Mouse (Mus musculus) Patski (cell line): ENCODE measurements at regions not wholly inside any gene's neighbourhood (a gene's known extent, or its start where the extent isn't known, plus 50 kb on each side); places are given as distances from the start of the nearest gene placed in this dataset.

Source experiments
- ATAC-seq: fragments of 100-300 bp; one replicate; pipeline ENCODE4 v1.8.0; 2021
- CTCF ChIA-PET: fragments of 350-600 bp; sonication (Branson Sonifier 250); formaldehyde crosslinking; loops from one replicate; lab custom pipeline; 2022; ENCODE audit warnings: inconsistent platforms; lab: Charles Lee
- POLR2A ChIA-PET: fragments of 350-600 bp; sonication (Branson Sonifier 250); formaldehyde crosslinking; loops from one replicate; lab custom pipeline; 2022; ENCODE audit warnings: antibody characterized with exemption, inconsistent platforms; lab: Charles Lee
- DNase-seq: peaks from one replicate; pipeline ENCODE4 v3.0.0-alpha.2; 2011; ENCODE audit warnings: low read depth, low spot score
- H3K27me3 ChIP-seq: fragments of 371-371 bp; one replicate; pipeline ENCODE4 v1.5.1; 2021
- CTCF ChIP-seq: fragments of 100-300 bp; IDR thresholded peaks from one replicate; pipeline ENCODE4 v1.5.1; 2021
- in situ Hi-C: fragments of 300-500 bp; cut with MboI; formaldehyde crosslinking; loops from 3 replicates; pipeline ENCODE4 v1.11.1; 2018; ENCODE audit warnings: low pct_unique_long_range_greater_than_20kb, mixed read lengths

DNA sequence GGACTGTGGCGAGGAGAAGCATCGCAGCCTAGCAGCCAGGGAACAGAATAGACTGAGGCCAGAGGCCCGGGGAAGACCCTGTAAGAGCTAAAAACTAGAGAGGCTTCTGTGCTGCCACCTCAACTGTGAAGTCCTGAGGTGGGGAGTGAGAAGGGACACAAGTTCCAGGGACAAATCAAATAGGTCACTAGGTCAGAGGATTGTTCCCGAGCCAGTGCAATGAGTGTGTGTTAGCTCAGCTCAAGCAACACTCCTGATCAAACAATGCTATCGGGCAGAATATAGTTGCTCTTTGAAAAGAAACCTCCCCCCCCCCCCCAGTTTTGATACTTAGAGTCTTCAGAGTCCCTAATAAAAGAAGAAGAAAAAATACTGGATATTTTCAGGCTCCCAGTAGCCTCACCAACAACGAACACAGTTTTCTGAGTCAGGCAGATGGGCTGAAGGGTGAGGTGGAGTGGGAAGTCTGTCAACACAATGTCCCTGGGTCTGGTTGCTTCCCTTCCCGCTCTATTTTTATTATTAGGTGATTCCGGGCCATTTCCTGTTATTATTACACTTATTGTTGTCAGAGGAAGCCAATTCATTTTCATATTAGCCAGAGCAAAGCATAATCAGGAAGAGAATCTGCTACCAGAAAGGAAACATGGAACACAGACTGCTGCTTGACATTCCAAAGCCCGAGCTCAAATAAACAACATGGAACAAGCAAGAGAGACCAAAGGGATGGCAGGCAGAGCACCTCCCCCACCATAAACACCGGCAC, 332.9 kb downstream of the 1500009L16Rik start:
- CTCF ChIA-PET, result interaction anchor here (0.6 to 1.4 kb wide), 4 partner anchors 11 to 459 kb away, joined by 3 read pairs; no protein-coding TSS in a partner anchor
- H3K27me3 ChIP-seq, result no peaks in the 10 kb centered on the region
- in situ Hi-C loops, result no loop called here
- DNase-seq (no peak), ATAC-seq (no peak)
- POLR2A ChIA-PET, result no interaction called here
- no peak for TF ChIP-seq CTCF

DNA sequence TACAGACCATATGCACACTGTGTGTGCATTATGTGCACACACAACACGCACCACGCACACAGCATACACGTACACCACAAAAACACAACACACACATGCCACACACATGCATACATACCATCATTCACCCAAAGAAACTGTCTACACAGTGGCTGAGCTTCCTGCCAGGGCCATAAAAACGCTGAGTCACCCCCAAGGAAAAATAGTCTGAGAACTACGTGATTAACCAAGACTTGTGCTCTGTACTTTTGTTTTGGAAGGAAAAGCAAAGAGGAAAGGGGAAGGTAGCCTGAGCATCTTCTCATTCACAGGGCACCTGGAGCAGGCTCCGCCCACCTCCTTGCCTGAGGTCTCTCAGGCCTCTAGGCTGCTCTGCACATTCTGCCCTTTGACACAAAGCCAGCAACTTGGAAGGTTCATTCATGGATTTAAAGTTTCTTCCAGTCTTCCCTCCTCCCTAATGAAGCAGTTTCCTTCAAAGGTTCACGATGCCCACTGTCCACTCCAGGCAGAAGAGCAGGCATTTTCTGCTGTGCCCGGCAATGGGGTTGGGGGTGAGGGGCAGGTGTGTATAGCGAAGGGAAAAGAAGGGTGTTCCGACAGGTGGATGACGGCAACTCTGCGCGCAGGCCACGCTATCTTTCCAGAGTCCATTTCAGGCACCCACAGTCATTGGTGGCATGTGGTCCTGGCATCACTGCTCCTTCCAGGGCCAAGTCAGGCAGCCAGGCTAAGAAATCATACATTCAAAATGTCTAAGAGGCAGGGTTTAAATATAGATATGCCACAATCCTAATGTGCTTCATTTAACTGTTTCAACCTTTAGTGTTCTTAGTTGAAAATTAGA, 333.9 kb downstream of the 1500009L16Rik start:
- no peaks in the 10 kb centered on the region for H3K27me3 ChIP-seq
- CTCF ChIA-PET, result interaction anchor here (1.0 kb wide), 1 partner anchor 12 kb away, joined by 3 read pairs; no protein-coding TSS in a partner anchor
- DNase-seq (no peak), ATAC-seq (no peak)
- in situ Hi-C loops, result no loop called here
- POLR2A ChIA-PET, result no interaction called here
- TF ChIP-seq CTCF, result no peak

DNA sequence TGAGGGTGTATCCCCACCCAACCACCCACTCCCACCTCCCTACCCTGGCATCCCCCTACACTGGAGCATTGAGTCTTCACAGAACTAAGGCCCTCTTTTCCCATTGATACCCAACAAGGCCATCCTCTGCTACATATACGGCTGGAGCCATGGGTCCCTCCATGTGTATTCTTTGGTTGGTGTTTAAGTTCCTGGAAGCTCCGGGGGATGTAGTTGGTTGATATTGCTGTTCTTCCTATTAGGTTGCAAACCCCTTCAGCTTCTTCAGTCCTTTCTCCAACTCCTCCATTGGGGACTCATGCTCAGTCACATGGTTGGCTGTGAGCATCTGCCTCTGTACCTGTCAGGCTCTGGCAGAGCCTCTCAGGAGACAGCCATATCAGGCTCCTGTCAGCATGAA, 335.6 kb downstream of the 1500009L16Rik start:
- CTCF ChIA-PET, result no interaction called here
- no peak for TF ChIP-seq CTCF
- DNase-seq (no peak), ATAC-seq (no peak)
- in situ Hi-C loops, result no loop called here
- no peaks in the 10 kb centered on the region for H3K27me3 ChIP-seq
- POLR2A ChIA-PET, result no interaction called here

DNA sequence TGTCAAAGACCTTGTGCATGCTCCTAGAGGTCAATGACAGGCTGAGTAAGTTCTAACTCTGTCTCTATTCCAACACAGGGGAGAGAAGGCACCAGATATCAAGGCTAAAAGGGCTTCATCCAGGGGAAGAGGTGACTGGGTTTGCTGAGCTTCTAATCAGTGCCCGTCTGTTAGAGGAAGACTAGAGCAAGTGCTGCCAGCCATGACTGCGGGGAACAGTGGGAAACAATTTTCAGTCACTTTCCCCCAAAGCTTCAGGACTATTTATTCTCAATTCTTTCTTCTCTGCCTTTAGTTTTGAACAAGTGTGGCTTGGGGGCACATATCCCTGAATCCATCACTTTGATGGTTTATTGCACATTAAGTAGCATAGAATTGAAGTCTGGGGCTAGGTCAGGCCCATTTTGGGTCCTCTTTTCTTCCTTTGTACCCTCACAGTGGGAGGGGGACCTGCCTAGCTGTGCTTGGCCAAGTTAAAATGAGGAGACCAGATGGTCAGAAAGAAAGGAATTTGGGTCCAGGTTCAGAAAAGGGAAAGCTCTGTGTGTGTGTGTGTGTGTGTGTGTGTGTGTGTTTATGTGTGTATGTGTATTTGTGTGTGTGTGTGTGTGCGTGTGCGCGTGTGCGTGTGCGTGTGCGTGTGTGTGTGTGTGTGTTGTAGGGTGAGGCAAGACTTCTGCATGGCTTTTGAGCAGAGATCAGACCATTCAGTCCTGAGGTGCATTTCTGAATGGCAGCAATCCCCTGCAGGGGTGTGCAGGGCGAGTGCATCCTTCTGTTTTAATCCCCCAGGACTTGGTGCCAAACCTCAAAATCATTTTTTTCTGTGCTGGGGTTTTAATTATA, 337.2 kb downstream of the 1500009L16Rik start:
- CTCF ChIA-PET, result no interaction called here
- in situ Hi-C loops, result no loop called here
- ATAC-seq, result peak; percentile 12
- DNase-seq, result no peak
- no peaks in the 10 kb centered on the region for H3K27me3 ChIP-seq
- POLR2A ChIA-PET, result no interaction called here
- TF ChIP-seq CTCF, result no peak

DNA sequence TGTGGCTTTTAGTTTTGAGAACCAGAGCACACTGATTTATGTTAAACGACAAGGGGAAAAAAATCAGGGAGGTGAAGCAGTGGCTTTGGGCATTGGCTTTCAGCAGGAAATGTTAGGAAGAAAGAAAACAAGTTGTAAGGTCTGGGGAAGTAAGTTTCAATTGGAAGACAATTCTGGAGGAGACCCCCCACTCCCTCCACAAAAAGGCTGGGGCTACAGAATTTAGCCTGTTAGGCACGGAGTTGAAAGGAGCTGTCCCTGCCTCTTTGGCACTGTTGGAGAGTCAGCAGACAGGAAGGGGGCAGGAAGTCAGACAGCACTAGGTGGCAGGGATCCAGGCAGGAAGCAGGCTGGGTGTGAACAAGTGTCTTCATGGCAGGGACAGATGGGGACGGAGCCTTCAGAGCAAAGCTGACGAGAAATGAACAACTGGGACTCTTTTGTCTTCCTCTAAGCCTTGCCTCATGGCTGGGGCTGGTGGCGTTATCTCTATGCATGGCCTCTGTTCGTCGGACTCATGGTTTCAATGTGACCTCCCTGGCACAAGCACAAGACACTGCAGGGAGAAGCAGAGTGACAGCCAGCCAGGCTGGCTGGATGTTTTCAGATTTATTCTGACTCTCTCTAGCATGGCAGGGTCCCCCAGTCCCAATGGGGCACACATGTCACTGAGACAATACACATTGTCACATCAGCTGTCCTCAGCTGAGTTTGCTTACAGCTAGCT, 338.0 kb downstream of the 1500009L16Rik start:
- no peaks in the 10 kb centered on the region for H3K27me3 ChIP-seq
- DNase-seq (no peak), ATAC-seq (peak; percentile 44)
- TF ChIP-seq CTCF, result no peak
- CTCF ChIA-PET, result interaction anchor here (0.7 kb wide), 1 partner anchor 40 kb away, joined by 3 read pairs; no protein-coding TSS in a partner anchor
- in situ Hi-C loops, result no loop called here
- POLR2A ChIA-PET, result interaction anchor here (0.6 kb wide), 1 partner anchor 21 kb away, joined by 4 read pairs; no protein-coding TSS in a partner anchor

DNA sequence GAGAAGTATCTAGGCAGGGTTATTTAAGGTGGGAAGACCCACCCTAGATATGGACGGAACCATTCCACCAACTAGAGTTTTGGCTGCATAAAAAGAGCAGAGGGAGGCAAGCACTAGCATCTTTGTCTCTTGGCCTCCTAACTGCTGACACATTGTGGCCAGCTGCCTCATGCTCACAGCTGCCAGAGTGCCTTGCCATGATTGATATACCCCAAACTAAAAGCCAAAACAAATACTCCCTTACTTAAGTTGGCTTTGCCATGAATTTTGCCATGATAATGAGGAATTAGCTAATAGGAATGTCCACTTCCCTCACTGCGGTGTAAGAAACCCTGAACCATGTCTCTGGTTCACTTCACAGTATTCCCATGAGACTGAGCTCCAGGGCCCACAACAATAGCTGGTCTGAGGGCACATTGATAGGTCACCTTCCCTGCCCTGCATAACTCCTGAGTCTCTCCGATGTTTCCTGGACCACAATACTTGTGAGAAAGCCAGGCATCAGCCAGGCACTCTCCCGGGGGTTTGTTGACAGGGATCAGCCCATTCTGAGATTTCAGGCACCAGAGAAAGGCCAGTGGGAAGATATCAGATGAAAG, 344.5 kb downstream of the 1500009L16Rik start:
- no peak for TF ChIP-seq CTCF
- ChIA-PET CTCF (no interaction called here), POLR2A (no interaction called here)
- peak; percentile 83 for DNase-seq
- ATAC-seq, result peak; percentile 51
- in situ Hi-C loops, result no loop called here
- no peaks in the 10 kb centered on the region for H3K27me3 ChIP-seq

DNA sequence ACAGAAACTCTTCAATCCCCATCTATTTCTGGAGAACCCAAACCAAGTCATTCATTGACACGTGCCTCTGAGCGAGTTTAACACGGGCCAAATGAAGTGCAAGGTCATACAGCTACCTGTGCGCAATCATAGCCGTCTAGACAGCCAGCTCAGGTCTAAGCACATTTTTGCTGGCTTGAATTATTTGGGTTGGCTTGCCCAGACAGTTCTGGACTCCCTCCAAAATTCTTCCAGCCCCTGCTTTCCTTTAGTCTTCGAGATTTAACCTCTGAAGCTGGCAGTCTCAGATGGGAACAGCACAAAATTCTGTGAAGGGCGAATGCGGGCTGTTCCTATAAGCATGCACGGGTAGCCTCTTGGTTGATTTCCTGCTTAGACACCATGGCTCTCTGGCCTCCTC, 347.1 kb downstream of the 1500009L16Rik start:
- ChIA-PET POLR2A (no interaction called here), CTCF (no interaction called here)
- no peak for TF ChIP-seq CTCF
- ATAC-seq (no peak), DNase-seq (no peak)
- in situ Hi-C loops, result loop anchor here (10.0 kb wide), 1 partner anchor 325 kb away; no protein-coding TSS in a partner anchor
- no peaks in the 10 kb centered on the region for H3K27me3 ChIP-seq

DNA sequence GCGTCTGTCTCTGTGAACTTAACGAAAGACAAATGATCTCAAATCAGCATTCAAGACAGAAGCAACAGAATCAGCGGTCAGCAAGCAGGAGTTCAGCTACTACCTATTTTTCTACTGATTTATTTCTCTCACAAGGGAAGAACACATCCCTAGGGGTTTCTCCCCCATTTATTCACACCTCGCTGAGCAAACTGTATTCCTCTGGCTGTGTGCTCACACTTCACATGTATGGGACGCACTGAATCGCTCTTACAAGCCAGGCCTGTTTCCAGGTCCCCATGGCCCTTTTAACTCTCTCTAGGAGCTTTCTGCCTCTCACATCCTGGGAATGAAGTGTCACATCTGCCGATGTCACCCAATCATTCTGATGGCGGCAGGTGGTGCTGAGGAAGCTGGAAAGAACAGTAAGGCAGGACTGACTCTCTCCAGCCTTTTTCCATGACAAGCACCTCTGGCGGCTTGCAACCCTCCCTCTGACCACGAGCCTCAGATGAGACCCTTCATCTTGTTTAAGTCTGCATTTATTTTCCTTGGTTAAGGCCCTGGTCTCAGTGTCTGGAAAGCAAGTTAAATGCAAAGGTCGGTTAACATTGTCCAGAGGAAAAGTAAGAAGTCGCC, 350.3 kb downstream of the 1500009L16Rik start:
- no peaks in the 10 kb centered on the region for H3K27me3 ChIP-seq
- ChIA-PET CTCF (no interaction called here), POLR2A (no interaction called here)
- TF ChIP-seq CTCF, result no peak
- DNase-seq (no peak), ATAC-seq (no peak)
- in situ Hi-C loops, result loop anchor here (10.0 kb wide), 1 partner anchor 322 kb away; no protein-coding TSS in a partner anchor

DNA sequence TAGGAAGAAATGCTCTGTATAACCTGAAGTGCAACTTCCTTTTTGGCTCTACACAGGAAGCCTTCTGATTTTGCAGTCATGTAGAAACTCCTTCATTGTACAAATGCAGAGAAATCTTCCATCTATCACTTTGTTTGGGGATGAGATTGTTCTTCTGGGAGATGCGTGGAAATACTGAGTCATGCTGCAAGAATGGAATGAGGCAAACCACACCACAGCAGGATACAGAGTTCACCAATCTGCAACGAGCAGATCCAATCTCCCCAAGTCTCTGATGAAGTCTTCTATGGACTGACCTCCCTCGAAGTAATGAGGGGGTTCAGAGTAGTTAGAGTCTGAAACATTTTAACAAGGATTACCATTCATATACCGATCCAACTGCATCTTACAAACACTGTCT, 352.9 kb downstream of the 1500009L16Rik start:
- POLR2A ChIA-PET, result no interaction called here
- DNase-seq (no peak), ATAC-seq (peak; percentile 62)
- CTCF ChIA-PET, result no interaction called here
- in situ Hi-C loops, result loop anchor here (5.0 to 10.0 kb wide), 2 partner anchors 319 to 362 kb away; no protein-coding TSS in a partner anchor
- no peak for TF ChIP-seq CTCF
- no peaks in the 10 kb centered on the region for H3K27me3 ChIP-seq
